Mouse (Mus musculus) embryonic facial prominence, embryonic 12.5 days (tissue): Measurements from ENCODE around the gene Car7. TPM values are rescaled to one million over a fixed set of nuclear protein-coding genes. Genes with fewer than 3 reads are reported as not detected.
A peak's percentile ranks its signal among the peaks of the same experiment; 100 is the strongest.

Experiments
- ATAC-seq: fragments of 200-750 bp; cut with Nextera tagmentation; 2 replicates; pipeline ENCODE4 v1.8.0; 2017; ENCODE audit not compliant: insufficient number of reproducible peaks, insufficient read depth, low FRiP score, low TSS enrichment
- H3K27ac ChIP-seq: fragments of 300-500 bp; sonication (generic); 2 replicates; pipeline ENCODE4 v1.5.1; 2016; ENCODE audit warnings: mild to moderate bottlenecking
- H3K27me3 ChIP-seq: fragments of 300-500 bp; sonication (generic); 2 replicates; pipeline ENCODE4 v1.6.1; 2016; ENCODE audit warnings: mild to moderate bottlenecking, moderate library complexity
- H3K36me3 ChIP-seq: fragments of 300-500 bp; sonication (generic); 2 replicates; pipeline ENCODE4 v1.6.1; 2016; ENCODE audit warnings: mild to moderate bottlenecking
- H3K4me1 ChIP-seq: fragments of 300-500 bp; sonication (generic); 2 replicates; pipeline ENCODE4 v1.6.1; 2016
- H3K4me2 ChIP-seq: fragments of 300-500 bp; sonication (generic); replicated peaks from 2 replicates; pipeline ENCODE4 v1.6.1; 2016; ENCODE audit warnings: mild to moderate bottlenecking, moderate library complexity
- H3K4me3 ChIP-seq: fragments of 300-500 bp; sonication (generic); 2 replicates; pipeline ENCODE4 v1.5.1; 2016; ENCODE audit warnings: mild to moderate bottlenecking
- H3K9ac ChIP-seq: fragments of 300-500 bp; sonication (generic); 2 replicates; pipeline ENCODE4 v1.6.1; 2016; ENCODE audit warnings: mild to moderate bottlenecking, moderate library complexity
- H3K9me3 ChIP-seq: fragments of 300-500 bp; sonication (generic); 2 replicates; pipeline ENCODE4 v1.6.1; 2016; ENCODE audit warnings: mild to moderate bottlenecking, moderate library complexity
- WGBS: fragments of 180-500 bp; shearing (Covaris S2); methylation state at CpG from one replicate; pipeline ENCODE4 v1.1.7; 2016; 5-methylcytosine and 5-hydroxymethylcytosine counted together
- polyA plus RNA-seq: library from polyadenylated mRNA; unstranded; fragments of >200 nt; fragmentation: Nextera tagmentation; extraction: Ambion mirVana; gene quantifications from 2 replicates; pipeline ENCODE4 v1.2.1, GENCODE M21; 2016

The Car7 gene
- 0.83 and 0.97 TPM in 2 replicates for polyA plus RNA-seq

DNA sequence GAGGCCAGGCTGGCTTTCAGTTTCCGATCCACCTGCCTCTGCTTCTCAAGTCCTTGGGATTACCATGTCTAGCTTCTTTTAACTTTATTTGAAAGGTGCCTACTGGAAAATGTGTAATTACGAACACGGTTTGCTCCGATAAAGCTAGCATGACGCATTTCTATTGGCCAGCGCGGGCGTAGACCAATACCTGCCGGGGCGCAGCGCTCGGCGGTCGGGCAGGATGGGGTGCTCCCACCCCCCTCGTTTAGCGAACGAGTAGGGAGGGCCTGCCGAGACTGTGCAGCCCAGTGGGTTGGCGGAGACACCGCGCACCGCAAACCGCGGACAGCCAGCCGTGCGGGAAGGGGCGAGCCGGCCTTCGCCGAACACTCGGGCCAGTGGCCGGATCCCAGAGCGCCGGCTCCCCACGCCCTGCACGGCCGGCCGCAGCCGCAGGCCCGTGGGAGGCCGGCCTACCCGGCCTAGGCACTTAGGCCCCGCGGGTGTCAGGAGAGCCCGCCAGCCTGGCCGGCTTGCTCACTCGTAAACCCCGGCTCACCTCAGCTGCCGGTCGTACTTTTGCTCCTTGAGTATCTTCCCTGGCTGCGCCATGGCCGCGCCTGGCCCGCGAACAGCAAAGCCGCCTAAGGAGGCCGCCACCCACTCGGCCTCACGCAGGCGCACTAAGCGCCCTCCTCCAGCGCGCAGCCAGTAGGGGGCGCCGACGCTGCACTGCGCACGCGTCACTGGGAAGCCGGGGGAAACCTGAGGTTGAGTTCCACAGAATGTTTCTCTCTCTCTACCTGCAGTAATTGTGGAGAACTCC, at the start of gene Car7, which contains the start of gene Nae1:
Car7 (plus strand) TSS at position 719 of the 808 bp plus-strand sequence.
Nae1 (minus strand) TSS at position 667 of the 808 bp plus-strand sequence.
- Histone ChIP-seq H3K9me3 (no peaks in the 10 kb centered on the region), H3K4me3 (peak within 1 kb of the TSS; percentile 76), H3K4me2 (peak within 1 kb of the TSS; percentile 63), H3K27ac (peak within 1 kb of the TSS; percentile 90), H3K4me1 (peaks cover 20% of the 10 kb centered on the region), H3K9ac (peak within 1 kb of the TSS; percentile 95), H3K36me3 (peaks cover 12% of the 10 kb centered on the region), H3K27me3 (peaks cover 8% of the 10 kb centered on the region)
- under 1% methylated on average over 68 of the region's 70 CpGs for WGBS
- ATAC-seq = peak; percentile 92

GRCm38 (mm10) chr8:104509061-104510006, 25.2 kb upstream of the Car7 start, which contains the start of gene Terb1:
Gene Terb1, minus strand, starts transcription at chr8:104509910.
- ATAC-seq = peak; percentile 67; the same call in 1 of the 2 replicates
- Histone ChIP-seq H3K9me3 (no peaks in the 10 kb centered on the region), H3K27me3 (no peaks in the 10 kb centered on the region), H3K4me1 (peaks cover 4% of the 10 kb centered on the region; the same call in 1 of the 2 replicates), H3K4me3 (peak within 1 kb of the TSS; percentile 63), H3K27ac (no peak within 1 kb of the TSS), H3K36me3 (peaks cover 14% of the 10 kb centered on the region; the same call in 1 of the 2 replicates), H3K4me2 (peak within 1 kb of the TSS; percentile 100), H3K9ac (peak within 1 kb of the TSS; percentile 76)
- 2% methylated on average over 64 of the region's 64 CpGs for WGBS

GRCm38 (mm10) chr8:104510134-104510533, 24.4 kb upstream of the Car7 start:
- 65% methylated on average over 3 of the region's 3 CpGs for WGBS
- no peak overlapping the region for H3K4me3 ChIP-seq
- no peaks in the 10 kb centered on the region for H3K9me3 ChIP-seq
- H3K36me3 ChIP-seq = peaks cover 22% of the 10 kb centered on the region
- no peak for ATAC-seq
- no peak overlapping the region for H3K9ac ChIP-seq
- H3K27me3 ChIP-seq = no peaks in the 10 kb centered on the region
- peaks cover 4% of the 10 kb centered on the region; the same call in 1 of the 2 replicates for H3K4me1 ChIP-seq
- peak overlapping the region; percentile 100; the same call in 1 of the 2 replicates for H3K4me2 ChIP-seq
- H3K27ac ChIP-seq = no peak overlapping the region

GRCm38 (mm10) chr8:104517872-104518271, 16.6 kb upstream of the Car7 start:
- WGBS = 81% methylated on average over 5 of the region's 5 CpGs
- Histone ChIP-seq H3K4me2 (no peak overlapping the region), H3K27ac (no peak overlapping the region), H3K27me3 (no peaks in the 10 kb centered on the region), H3K4me3 (no peak overlapping the region), H3K9ac (no peak overlapping the region), H3K4me1 (no peaks in the 10 kb centered on the region), H3K36me3 (peaks cover 39% of the 10 kb centered on the region), H3K9me3 (no peaks in the 10 kb centered on the region)
- ATAC-seq = no peak

DNA sequence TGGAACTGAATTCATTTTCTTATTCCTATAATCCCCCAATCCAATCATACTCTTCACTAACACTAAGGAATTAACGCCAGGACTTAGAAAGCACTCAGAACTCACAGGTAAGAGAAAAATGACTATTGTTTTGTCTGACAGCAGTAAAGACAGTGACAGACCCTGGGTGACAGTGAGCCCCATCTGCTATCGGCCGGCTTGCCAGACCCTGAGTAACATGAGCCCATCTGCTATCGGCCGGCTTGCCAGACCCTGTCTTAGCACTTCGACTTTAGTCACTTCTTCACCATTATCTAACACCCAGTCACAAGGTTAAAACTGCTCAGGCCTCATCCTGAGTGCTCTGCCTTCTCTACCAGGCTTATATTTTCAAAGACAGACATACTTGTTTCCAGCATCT, 4.8 kb upstream of the Car7 start:
- Histone ChIP-seq H3K27ac (no peak overlapping the region), H3K36me3 (peaks cover 30% of the 10 kb centered on the region), H3K27me3 (no peaks in the 10 kb centered on the region), H3K9me3 (no peaks in the 10 kb centered on the region), H3K9ac (no peak overlapping the region), H3K4me1 (peaks cover 12% of the 10 kb centered on the region), H3K4me3 (no peak overlapping the region), H3K4me2 (no peak overlapping the region)
- no peak for ATAC-seq
- 94% methylated on average over 6 of the region's 6 CpGs for WGBS

- Histone ChIP-seq H3K27ac (no peak overlapping the region), H3K4me1 (peaks cover 18% of the 10 kb centered on the region), H3K9me3 (no peaks in the 10 kb centered on the region), H3K4me2 (peak overlapping the region; percentile 63), H3K4me3 (peak overlapping the region; percentile 76), H3K36me3 (peaks cover 12% of the 10 kb centered on the region), H3K27me3 (0 out of 2 replicates have a peak, but pooled peaks cover 2% of the 10 kb centered on the region), H3K9ac (peak overlapping the region; percentile 95)
- 18% methylated on average over 7 of the region's 7 CpGs for WGBS
- no peak for ATAC-seq
Observed at GRCm38 (mm10) chr8:104533551-104533950, 938 bp upstream of the Car7 start.

DNA sequence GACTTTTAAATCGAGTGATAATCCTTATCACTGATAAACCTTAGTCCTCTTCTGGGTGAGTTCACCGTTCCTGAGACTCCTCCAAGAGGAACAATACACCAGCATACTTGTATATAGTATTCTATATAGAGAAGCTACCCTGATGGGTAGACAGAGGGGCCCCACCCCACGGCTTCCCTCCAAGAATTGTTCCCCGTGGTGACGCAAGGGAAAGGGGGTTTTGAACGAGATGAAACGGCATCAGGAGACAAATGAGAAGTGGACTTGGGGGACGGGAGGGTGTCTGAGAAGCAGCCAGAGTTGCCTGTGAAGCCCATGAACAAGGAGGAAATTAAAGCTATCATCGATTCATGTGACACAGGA, 271 bp downstream of the Car7 start:
- H3K27ac ChIP-seq = no peak overlapping the region
- ATAC-seq = peak; percentile 32; the same call in 1 of the 2 replicates

GRCm38 (mm10) chr8:104535378-104535777, 889 bp downstream of the Car7 start:
- ATAC-seq = no peak
- Histone ChIP-seq H3K9ac (no peak overlapping the region), H3K4me1 (peaks cover 21% of the 10 kb centered on the region), H3K36me3 (no peaks in the 10 kb centered on the region), H3K9me3 (no peaks in the 10 kb centered on the region), H3K27me3 (peaks cover 20% of the 10 kb centered on the region), H3K27ac (no peak overlapping the region), H3K4me2 (peak overlapping the region; percentile 63), H3K4me3 (no peak overlapping the region)
- WGBS = 35% methylated on average over 7 of the region's 7 CpGs

More for the DNA sequence above, 271 bp downstream of the Car7 start:
- peak overlapping the region; percentile 95; the same call in 1 of the 2 replicates for H3K9ac ChIP-seq
- peaks cover 20% of the 10 kb centered on the region for H3K4me1 ChIP-seq
- H3K36me3 ChIP-seq = 0 out of 2 replicates have a peak, but pooled peaks cover 6% of the 10 kb centered on the region
- peaks cover 14% of the 10 kb centered on the region for H3K27me3 ChIP-seq
- H3K4me2 ChIP-seq = peak overlapping the region; percentile 63
- 10% methylated on average over 9 of the region's 9 CpGs for WGBS
- H3K9me3 ChIP-seq = no peaks in the 10 kb centered on the region
- peak overlapping the region; percentile 76 for H3K4me3 ChIP-seq

- peaks cover 28% of the 10 kb centered on the region for H3K4me1 ChIP-seq
- no peak overlapping the region for H3K9ac ChIP-seq
- H3K36me3 ChIP-seq = no peaks in the 10 kb centered on the region
- no peak for ATAC-seq
- no peaks in the 10 kb centered on the region for H3K9me3 ChIP-seq
- no peak overlapping the region for H3K4me2 ChIP-seq
- no peak overlapping the region for H3K4me3 ChIP-seq
- peaks cover 27% of the 10 kb centered on the region for H3K27me3 ChIP-seq
- whole genome bisulfite sequencing = 78% methylated on average over 4 of the region's 4 CpGs
- no peak overlapping the region for H3K27ac ChIP-seq
Observed at GRCm38 (mm10) chr8:104536028-104536427, 1.5 kb downstream of the Car7 start.

DNA sequence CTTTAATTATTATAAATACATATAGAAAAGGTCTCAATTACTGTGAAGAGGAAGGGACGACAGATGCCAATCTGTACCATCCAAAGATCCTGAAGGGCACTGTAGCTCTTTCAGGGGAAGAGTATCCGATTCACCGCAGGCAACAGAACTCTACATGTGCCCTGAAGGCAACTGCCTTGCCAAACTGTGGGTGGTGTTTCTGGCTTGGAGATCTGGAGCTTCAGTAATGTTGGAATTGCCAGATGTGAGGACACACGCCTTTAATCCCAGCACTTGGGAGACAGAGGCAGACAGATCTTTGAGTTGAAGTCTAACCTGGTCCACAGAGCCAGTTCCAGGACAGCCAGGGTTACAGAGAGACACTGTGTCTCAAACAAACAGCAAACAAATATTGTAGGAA, 4.4 kb downstream of the Car7 start:
- Histone ChIP-seq H3K27me3 (peaks cover 56% of the 10 kb centered on the region), H3K4me2 (no peak overlapping the region), H3K4me3 (no peak overlapping the region), H3K9ac (no peak overlapping the region), H3K36me3 (no peaks in the 10 kb centered on the region), H3K9me3 (no peaks in the 10 kb centered on the region), H3K27ac (no peak overlapping the region), H3K4me1 (peaks cover 19% of the 10 kb centered on the region; the same call in 1 of the 2 replicates)
- WGBS = 77% methylated on average over 4 of the region's 4 CpGs
- no peak for ATAC-seq

DNA sequence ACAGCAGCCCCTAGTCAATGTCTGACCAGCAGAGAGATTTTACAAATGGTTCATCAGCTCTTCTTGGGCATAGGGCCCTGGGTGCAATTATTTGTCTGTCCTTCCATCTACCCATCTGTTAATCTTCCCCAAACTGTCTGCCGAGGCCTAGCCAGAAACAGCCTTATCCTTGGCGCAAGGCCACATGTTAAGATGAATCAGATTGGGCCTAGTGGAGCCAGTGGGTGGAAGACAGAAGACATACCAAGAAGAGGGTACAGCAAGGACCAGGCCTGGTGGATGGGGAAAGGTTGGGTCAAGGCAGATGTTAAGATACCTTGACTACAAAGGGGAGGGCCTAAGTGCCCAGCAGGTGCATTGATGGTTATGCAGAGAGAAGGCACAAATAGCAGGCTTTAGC, 5.1 kb downstream of the Car7 start:
- no peak overlapping the region for H3K4me2 ChIP-seq
- no peak overlapping the region for H3K9ac ChIP-seq
- H3K27me3 ChIP-seq = peaks cover 61% of the 10 kb centered on the region
- WGBS = 89% methylated on average over 2 of the region's 2 CpGs
- no peak overlapping the region for H3K4me3 ChIP-seq
- H3K36me3 ChIP-seq = no peaks in the 10 kb centered on the region
- ATAC-seq = no peak
- H3K27ac ChIP-seq = no peak overlapping the region
- H3K9me3 ChIP-seq = no peaks in the 10 kb centered on the region
- peaks cover 19% of the 10 kb centered on the region; the same call in 1 of the 2 replicates for H3K4me1 ChIP-seq
